ENCODE assay signal across 8 mouse cellular contexts in the genomic region with DNA sequence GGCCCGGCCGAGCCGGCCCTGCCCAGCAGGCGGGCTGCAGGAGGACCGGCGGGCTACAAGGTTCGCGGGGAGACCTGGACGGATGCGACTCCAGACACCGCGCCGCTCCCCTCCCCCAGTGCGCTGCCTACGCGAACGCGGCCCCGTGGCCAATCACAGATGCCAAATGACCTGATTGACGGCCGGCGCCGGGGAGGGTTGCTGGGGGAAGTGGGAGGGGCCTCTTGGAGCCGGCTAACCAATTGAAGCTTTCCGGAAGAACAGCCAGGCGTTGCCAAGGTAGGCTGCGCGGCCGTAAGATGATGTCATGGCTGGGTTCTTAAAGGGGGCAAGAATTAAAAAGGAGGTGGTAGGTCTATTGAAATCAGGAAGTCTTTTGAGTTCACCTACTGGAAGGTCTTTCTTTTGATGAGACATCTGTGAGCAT. TPM values are rescaled to one million over a fixed set of nuclear protein-coding genes. Genes with fewer than 3 reads are reported as not detected.
A peak's percentile ranks its signal among the peaks of the same experiment; 100 is the strongest.
DNase-seq lines count a peak whose midpoint lies in the region; ATAC-seq and TF ChIP-seq lines count a peak whose summit lies in the region.

TSS of gene 4933424G06Rik (plus strand) at position 296 of the 427 bp plus-strand sequence.

- H3K9ac ChIP-seq in CH12.LX (ENCODE audit: insufficient read depth, low read depth), result peak within 1 kb of the TSS; percentile 81
- peak within 1 kb of the TSS; percentile 90 for H3K9ac ChIP-seq in forebrain, embryonic 11.5 days (ENCODE audit: low read length)
- peak within 1 kb of the TSS; percentile 96 for H3K9ac ChIP-seq in heart, embryonic 16.5 days (ENCODE audit: low read length)
- H3K9ac ChIP-seq in liver, embryonic 15.5 days, result peak within 1 kb of the TSS; percentile 89
- peak within 1 kb of the TSS; percentile 87 for H3K9ac ChIP-seq in neural tube, embryonic 12.5 days

- in situ Hi-C loops in CH12.LX (cut with MboI; ENCODE audit: low pct_ligation_motif_present, low pct_unique_long_range_greater_than_20kb, low sequenced_read_pairs), result no loop called here

- peaks cover 8 to 33% of the 10 kb centered on the region in 2 experiments; a peak in 3 of 4 replicates for H3K4me1 ChIP-seq in CH12.LX (ENCODE audit: control insufficient read depth in 1 of 2, insufficient read depth in 2 of 2)
- peaks cover 6% of the 10 kb centered on the region; the same call in 1 of the 2 replicates for H3K4me1 ChIP-seq in forebrain, embryonic 11.5 days (replicated peaks; ENCODE audit: control insufficient read depth, insufficient read depth, low read length)
- H3K4me1 ChIP-seq in heart, embryonic 16.5 days (ENCODE audit: control insufficient read depth, insufficient read depth, low read length), result peaks cover 21% of the 10 kb centered on the region
- peaks cover 30% of the 10 kb centered on the region for H3K4me1 ChIP-seq in liver, embryonic 15.5 days (replicated peaks)
- peaks cover 12% of the 10 kb centered on the region for H3K4me1 ChIP-seq in neural tube, embryonic 12.5 days

- WGBS in forebrain, embryonic 11.5 days, result under 1% methylated on average over 29 of the region's 29 CpGs
- under 1% methylated on average over 29 of the region's 29 CpGs for WGBS in heart, embryonic 16.5 days
- WGBS in liver, embryonic 15.5 days (ENCODE audit: insufficient replicate concordance), result 0% methylated on average over 29 of the region's 29 CpGs
- under 1% methylated on average over 29 of the region's 29 CpGs for WGBS in neural tube, embryonic 12.5 days

- H3K79me2 ChIP-seq in CH12.LX (replicated peaks; ENCODE audit: control insufficient read depth, extremely low read depth, insufficient read depth, poor library complexity, severe bottlenecking), result peaks cover 27% of the 10 kb centered on the region

- peaks cover 22 to 35% of the 10 kb centered on the region in 2 experiments for H3K36me3 ChIP-seq in CH12.LX (replicated peaks in 1 of 2; ENCODE audit: control insufficient read depth in 1 of 2, insufficient read depth in 1 of 2, low read length in 1 of 2)
- H3K36me3 ChIP-seq in forebrain, embryonic 11.5 days (ENCODE audit: control insufficient read depth, insufficient read depth, low read length), result peaks cover under 1% of the 10 kb centered on the region; the same call in 1 of the 2 replicates
- peaks cover 20% of the 10 kb centered on the region for H3K36me3 ChIP-seq in heart, embryonic 16.5 days (ENCODE audit: control insufficient read depth, insufficient read depth)
- peaks cover 29% of the 10 kb centered on the region for H3K36me3 ChIP-seq in liver, embryonic 15.5 days (replicated peaks)
- H3K36me3 ChIP-seq in neural tube, embryonic 12.5 days, result peaks cover 26% of the 10 kb centered on the region

- H3K27ac ChIP-seq in CH12.LX (ENCODE audit: insufficient read depth, low read depth), result peak within 1 kb of the TSS; percentile 41
- no peak within 1 kb of the TSS for H3K27ac ChIP-seq in forebrain, embryonic 11.5 days (ENCODE audit: low read depth, low read length)
- peak within 1 kb of the TSS; percentile 90 for H3K27ac ChIP-seq in heart, embryonic 16.5 days (ENCODE audit: low read length)
- peak within 1 kb of the TSS; percentile 80 for H3K27ac ChIP-seq in liver, embryonic 15.5 days (replicated peaks)
- peak within 1 kb of the TSS; percentile 63; the same call in 1 of the 2 replicates for H3K27ac ChIP-seq in neural tube, embryonic 12.5 days

- dilution Hi-C loops in CH12.LX (cut with MboI; ENCODE audit: extremely low pct_ligation_motif_present, extremely low pct_unique_long_range_greater_than_20kb, low sequenced_read_pairs), result no loop called here

- TF ChIP-seq RAD21 in CH12.LX (IDR thresholded peaks at IDR 0.05; ENCODE audit: low read depth, low read length), result no peak

- ATAC-seq in forebrain, embryonic 11.5 days (replicated peaks; ENCODE audit: low FRiP score), result peak; percentile 99
- ATAC-seq in heart, embryonic 16.5 days (replicated peaks; ENCODE audit: extremely low read depth, insufficient read depth, low FRiP score), result peak; percentile 95
- peak; percentile 98 for ATAC-seq in liver, embryonic 15.5 days (ENCODE audit: insufficient read depth)
- peak; percentile 97 for ATAC-seq in neural tube, embryonic 12.5 days (ENCODE audit: low FRiP score, low read depth)

- peak within 1 kb of the TSS; percentile 75 for H3K4me2 ChIP-seq in CH12.LX (ENCODE audit: insufficient read depth, low read depth, poor library complexity, severe bottlenecking)
- peak within 1 kb of the TSS; percentile 75 for H3K4me2 ChIP-seq in forebrain, embryonic 11.5 days (ENCODE audit: low read depth, low read length, severe bottlenecking)
- H3K4me2 ChIP-seq in heart, embryonic 16.5 days (ENCODE audit: low read depth, low read length), result peak within 1 kb of the TSS; percentile 89
- H3K4me2 ChIP-seq in liver, embryonic 15.5 days, result peak within 1 kb of the TSS; percentile 88
- H3K4me2 ChIP-seq in neural tube, embryonic 12.5 days (replicated peaks), result peak within 1 kb of the TSS; percentile 81

- H3K4me3 ChIP-seq in CH12.LX (replicated peaks in 1 of 3; ENCODE audit: low read depth in 2 of 3, low read length in 2 of 3, poor library complexity in 1 of 3), result peak within 1 kb of the TSS; percentile 87 to 97 (median 89)
- H3K4me3 ChIP-seq in forebrain, embryonic 11.5 days (ENCODE audit: low read depth, low read length), result peak within 1 kb of the TSS; percentile 93
- peak within 1 kb of the TSS; percentile 93 for H3K4me3 ChIP-seq in heart, embryonic 16.5 days (ENCODE audit: low read length)
- H3K4me3 ChIP-seq in liver, embryonic 15.5 days (replicated peaks), result peak within 1 kb of the TSS; percentile 85
- H3K4me3 ChIP-seq in neural tube, embryonic 12.5 days, result peak within 1 kb of the TSS; percentile 92

- peaks cover 10% of the 10 kb centered on the region for H3K9me3 ChIP-seq in CH12.LX (replicated peaks; ENCODE audit: low read length)
- no peaks in the 10 kb centered on the region for H3K9me3 ChIP-seq in forebrain, embryonic 11.5 days (ENCODE audit: control insufficient read depth, low read length)
- H3K9me3 ChIP-seq in heart, embryonic 16.5 days (replicated peaks; ENCODE audit: control insufficient read depth, low read length), result no peaks in the 10 kb centered on the region; the same call in none of the 2 replicates
- H3K9me3 ChIP-seq in liver, embryonic 15.5 days (replicated peaks), result no peaks in the 10 kb centered on the region
- no peaks in the 10 kb centered on the region for H3K9me3 ChIP-seq in neural tube, embryonic 12.5 days

- DNase-seq in CH12.LX (ENCODE audit: extremely low read depth), result peak; percentile 98
- peak; percentile 97 for DNase-seq in c-Kit-positive CD71-positive TER-119-negative erythroid progenitor cells, embryonic 14.5 days (ENCODE audit: low read depth)
- DNase-seq in forebrain, embryonic 11.5 days (ENCODE audit: low spot score), result peak; percentile 99
- peak; percentile 99 for DNase-seq in kidney, postnatal 36 days
- peak; percentile 98 for DNase-seq in telencephalon, adult 2 months (ENCODE audit: low read depth, low spot score)

- TF ChIP-seq CTCF in CH12.LX (conservative IDR thresholded peaks at IDR 0.05 in 1 of 2, IDR thresholded peaks at IDR 0.05 in 1 of 2; ENCODE audit: low read depth in 2 of 2, low read length in 2 of 2), result no peak

- TF ChIP-seq EP300 in CH12.LX (IDR thresholded peaks at IDR 0.05; ENCODE audit: low read length), result no peak

- TF ChIP-seq POLR2A in CH12.LX (IDR thresholded peaks at IDR 0.05; ENCODE audit: low read depth, low read length), result peak; percentile 84

- no peaks in the 10 kb centered on the region for H3K27me3 ChIP-seq in CH12.LX (replicated peaks)
- H3K27me3 ChIP-seq in forebrain, embryonic 11.5 days (ENCODE audit: control insufficient read depth, insufficient read depth, low read length), result no peaks in the 10 kb centered on the region
- H3K27me3 ChIP-seq in heart, embryonic 16.5 days (ENCODE audit: control insufficient read depth, insufficient read depth, low read length), result no peaks in the 10 kb centered on the region
- H3K27me3 ChIP-seq in liver, embryonic 15.5 days, result no peaks in the 10 kb centered on the region
- no peaks in the 10 kb centered on the region for H3K27me3 ChIP-seq in neural tube, embryonic 12.5 days (replicated peaks)

TF ChIP-seq in CH12.LX, 34 proteins besides CTCF, POLR2A, EP300 and RAD21 (continues in another document):
- TF ChIP-seq MYC (IDR thresholded peaks at IDR 0.05; ENCODE audit: low read depth, low read length) (no peak), USF2 (conservative IDR thresholded peaks at IDR 0.05; ENCODE audit: low read depth, low read length) (no peak), CHD2 (IDR thresholded peaks at IDR 0.05; ENCODE audit: low read length) (peak; percentile 97), TCF12 (IDR thresholded peaks at IDR 0.05; ENCODE audit: low read depth, low read length) (peak; percentile 76), UBTF (IDR thresholded peaks at IDR 0.05; ENCODE audit: low read depth, low read length) (no peak), GABPA (IDR thresholded peaks at IDR 0.05; ENCODE audit: insufficient replicate concordance, low read depth, low read length) (no peak), BHLHE40 (IDR thresholded peaks at IDR 0.05; ENCODE audit: low read depth, low read length) (0 out of 2 replicates have a peak, but pooled peaks have one; percentile 11), JUN (IDR thresholded peaks at IDR 0.05; ENCODE audit: insufficient read depth, low read depth, low read length) (peak; percentile 94), ZC3H11A (IDR thresholded peaks at IDR 0.05; ENCODE audit: low read depth, low read length) (no peak), TBP (conservative IDR thresholded peaks at IDR 0.05; ENCODE audit: low read depth, low read length) (peak; percentile 65; the same call in 1 of the 2 replicates), ZNF384 (IDR thresholded peaks at IDR 0.05; ENCODE audit: low read depth, low read length) (no peak), ZKSCAN1 (IDR thresholded peaks at IDR 0.05; ENCODE audit: borderline replicate concordance, low read depth, low read length) (no peak), USF1 (IDR thresholded peaks at IDR 0.05; ENCODE audit: low read depth, low read length) (no peak), ZMIZ1 (IDR thresholded peaks at IDR 0.05; ENCODE audit: low read depth, low read length) (peak; percentile 87), RCOR1 (conservative IDR thresholded peaks at IDR 0.05; ENCODE audit: low read depth, low read length) (no peak), CHD1 (IDR thresholded peaks at IDR 0.05; ENCODE audit: low read depth, low read length) (no peak), ETS1 (conservative IDR thresholded peaks at IDR 0.05; ENCODE audit: low read depth, low read length) (0 out of 2 replicates have a peak, but pooled peaks have one; percentile 19)

RNA-seq across cellular contexts. Expression of gene 4933424G06Rik, which starts in this region (rescaled TPM):
- total RNA-seq in CH12.LX (2012; rRNA removed) (not detected in 2 replicates), CH12.LX (2014; rRNA removed) (0.49 TPM in 1 of 2 replicates, not detected in the other)
- not detected in 2 replicates for polyA plus RNA-seq in CH12.LX (2012; ENCODE audit: insufficient read length, low read depth)
- polyA plus RNA-seq in forebrain, embryonic 11.5 days (2014; fragmentation: Nextera tagmentation; extraction: Ambion mirVana), result 0.17 TPM in 1 of 2 replicates, not detected in the other
- polyA plus RNA-seq in heart, embryonic 16.5 days (2015; fragmentation: Nextera tagmentation; extraction: Ambion mirVana), result not detected in 2 replicates
- not detected in 2 replicates for polyA plus RNA-seq in liver, embryonic 15.5 days (2015; fragmentation: Nextera tagmentation; extraction: Ambion mirVana)
- polyA plus RNA-seq in neural tube, embryonic 12.5 days (2016; fragmentation: Nextera tagmentation; extraction: Ambion mirVana), result 0.42 TPM in 1 of 2 replicates, not detected in the other

Comparison
In these comparisons a context has a peak if more than half of its experiments do, and no peak if none do; other contexts are left out.
1. Peak in DNase-seq, H3K4me3 ChIP-seq, H3K27ac ChIP-seq, H3K9ac ChIP-seq and H3K4me2 ChIP-seq in CH12.LX; RNA of the gene not detected or under 1 TPM.
2. Peak in DNase-seq, ATAC-seq, H3K4me3 ChIP-seq, H3K9ac ChIP-seq and H3K4me2 ChIP-seq in forebrain, embryonic 11.5 days; RNA of the gene not detected or under 1 TPM.
3. Peak in ATAC-seq, H3K4me3 ChIP-seq, H3K27ac ChIP-seq, H3K9ac ChIP-seq and H3K4me2 ChIP-seq in heart, embryonic 16.5 days; RNA of the gene not detected or under 1 TPM.
4. Peak in ATAC-seq, H3K4me3 ChIP-seq, H3K27ac ChIP-seq, H3K9ac ChIP-seq and H3K4me2 ChIP-seq in liver, embryonic 15.5 days; RNA of the gene not detected or under 1 TPM.
5. Peak in ATAC-seq, H3K4me3 ChIP-seq, H3K27ac ChIP-seq, H3K9ac ChIP-seq and H3K4me2 ChIP-seq in neural tube, embryonic 12.5 days; RNA of the gene not detected or under 1 TPM.